Mouse (Mus musculus): ENCODE results near the gene Atp8b4. TPM values are rescaled to one million over a fixed set of nuclear protein-coding genes. Genes with fewer than 3 reads are reported as not detected.
"Not testable (repeated sequence)": the region's sequence is repeated elsewhere in the genome, so short reads cannot be mapped to it uniquely, and the experiment has no call there.

The Atp8b4 gene
- total RNA-seq, 2 experiments from 2014 or later = 0.27 to 0.31 TPM

GRCm38 (mm10) chr2:126499730-126500129 is 744 bp downstream of the Atp8b4 start:
- DNase-seq = peak; percentile 11
- intact Hi-C loops (cut with DNase I; ENCODE audit: low total_unique reads) = no loop called here

GRCm38 (mm10) chr2:126498761-126499452 is 1.6 kb downstream of the Atp8b4 start:
- intact Hi-C loops (cut with DNase I; ENCODE audit: low total_unique reads) = no loop called here
- no peak for DNase-seq

GRCm38 (mm10) chr2:126496838-126497237 is 3.6 kb downstream of the Atp8b4 start:
- intact Hi-C loops (cut with DNase I; ENCODE audit: low total_unique reads) = no loop called here

GRCm38 (mm10) chr2:126495832-126496695 is 4.4 kb downstream of the Atp8b4 start:
- DNase-seq = no peak
- intact Hi-C loops (cut with DNase I; ENCODE audit: low total_unique reads) = no loop called here

More at GRCm38 (mm10) chr2:126496838-126497237, 3.6 kb downstream of the Atp8b4 start:
- DNase-seq = no peak

- no peak for DNase-seq
- intact Hi-C loops (cut with DNase I; ENCODE audit: low total_unique reads) = no loop called here
Measured at GRCm38 (mm10) chr2:126495230-126495629, 5.2 kb downstream of the Atp8b4 start.

- intact Hi-C loops (cut with DNase I; ENCODE audit: low total_unique reads) = no loop called here
Measured at GRCm38 (mm10) chr2:126493306-126493705, 7.2 kb downstream of the Atp8b4 start.

GRCm38 (mm10) chr2:126492713-126493112 is 7.8 kb downstream of the Atp8b4 start:
- DNase-seq = no peak
- intact Hi-C loops (cut with DNase I; ENCODE audit: low total_unique reads) = no loop called here

More at GRCm38 (mm10) chr2:126493306-126493705, 7.2 kb downstream of the Atp8b4 start:
- DNase-seq = no peak

- DNase-seq = no peak
- intact Hi-C loops (cut with DNase I; ENCODE audit: low total_unique reads) = no loop called here
Measured at GRCm38 (mm10) chr2:126491446-126491845, 9.0 kb downstream of the Atp8b4 start.

GRCm38 (mm10) chr2:126490573-126490972 is 9.9 kb downstream of the Atp8b4 start:
- intact Hi-C loops (cut with DNase I; ENCODE audit: low total_unique reads) = no loop called here
- no peak for DNase-seq

GRCm38 (mm10) chr2:126485262-126486017 is 15.0 kb downstream of the Atp8b4 start:
- no peak for DNase-seq
- intact Hi-C loops (cut with DNase I; ENCODE audit: low total_unique reads) = no loop called here

GRCm38 (mm10) chr2:126483337-126483736 is 17.1 kb downstream of the Atp8b4 start:
- no peak for DNase-seq
- intact Hi-C loops (cut with DNase I; ENCODE audit: low total_unique reads) = no loop called here

- intact Hi-C loops (cut with DNase I; ENCODE audit: low total_unique reads) = no loop called here
Measured at GRCm38 (mm10) chr2:126477556-126477955, 22.9 kb downstream of the Atp8b4 start.

GRCm38 (mm10) chr2:126475681-126476410 is 24.6 kb downstream of the Atp8b4 start:
- intact Hi-C loops (cut with DNase I; ENCODE audit: low total_unique reads) = no loop called here
- DNase-seq = no peak

More at GRCm38 (mm10) chr2:126477556-126477955, 22.9 kb downstream of the Atp8b4 start:
- DNase-seq = peak; percentile 7

- intact Hi-C loops (cut with DNase I; ENCODE audit: low total_unique reads) = no loop called here
- DNase-seq = no peak
Measured at GRCm38 (mm10) chr2:126474019-126474418, 26.5 kb downstream of the Atp8b4 start.

- intact Hi-C loops (cut with DNase I; ENCODE audit: low total_unique reads) = no loop called here
- DNase-seq = no peak
Measured at GRCm38 (mm10) chr2:126472836-126473235, 27.6 kb downstream of the Atp8b4 start.

- no peak for DNase-seq
- intact Hi-C loops (cut with DNase I; ENCODE audit: low total_unique reads) = no loop called here
Measured at GRCm38 (mm10) chr2:126467790-126468189, 32.7 kb downstream of the Atp8b4 start.

- intact Hi-C loops (cut with DNase I; ENCODE audit: low total_unique reads) = no loop called here
- DNase-seq = no peak
Measured at GRCm38 (mm10) chr2:126466391-126467134, 33.9 kb downstream of the Atp8b4 start.

GRCm38 (mm10) chr2:126458661-126459060 is 41.8 kb downstream of the Atp8b4 start:
- DNase-seq = no peak
- intact Hi-C loops (cut with DNase I; ENCODE audit: low total_unique reads) = no loop called here

- DNase-seq; intact Hi-C loops (cut with DNase I; ENCODE audit: low total_unique reads): not testable (repeated sequence)
Measured at GRCm38 (mm10) chr2:126457759-126458158, 42.7 kb downstream of the Atp8b4 start.
